Mouse (Mus musculus): ENCODE data around the gene Dek.

The Dek gene

GRCm38 (mm10) chr13:47111185-47111584 is 5.2 kb upstream of the Dek start:
- in situ Hi-C loops (cut with MboI, MseI): no loop called here

- in situ Hi-C loops (cut with MboI, MseI): loop anchor here (10.0 kb wide), 1 partner anchor 1436 kb away; no protein-coding TSS in a partner anchor
Measured at GRCm38 (mm10) chr13:47109239-47109638, 3.2 kb upstream of the Dek start.

- in situ Hi-C loops (cut with MboI, MseI): loop anchor here (10.0 kb wide), 1 partner anchor 1438 kb away; no protein-coding TSS in a partner anchor
Measured at GRCm38 (mm10) chr13:47106580-47106888, 533 bp upstream of the Dek start.

GRCm38 (mm10) chr13:47104856-47105541 is 1.0 kb downstream of the Dek start:
- in situ Hi-C loops (cut with MboI, MseI): loop anchor here (10.0 kb wide), 1 partner anchor 1440 kb away; no protein-coding TSS in a partner anchor

GRCm38 (mm10) chr13:47104146-47104545 is 1.9 kb downstream of the Dek start:
- in situ Hi-C loops (cut with MboI, MseI): loop anchor here (10.0 kb wide), 1 partner anchor 1441 kb away; no protein-coding TSS in a partner anchor

GRCm38 (mm10) chr13:47100587-47100986 is 5.4 kb downstream of the Dek start:
- in situ Hi-C loops (cut with MboI, MseI): loop anchor here (10.0 kb wide), 1 partner anchor 1444 kb away; no protein-coding TSS in a partner anchor

GRCm38 (mm10) chr13:47099265-47099664 is 6.7 kb downstream of the Dek start:
- in situ Hi-C loops (cut with MboI, MseI): loop anchor here (25.0 kb wide), 1 partner anchor 412 kb away; no protein-coding TSS in a partner anchor

- in situ Hi-C loops (cut with MboI, MseI): loop anchor here (25.0 kb wide), 1 partner anchor 409 kb away; no protein-coding TSS in a partner anchor
Measured at GRCm38 (mm10) chr13:47096591-47096990, 9.4 kb downstream of the Dek start.

- in situ Hi-C loops (cut with MboI, MseI): loop anchor here (25.0 kb wide), 1 partner anchor 406 kb away; no protein-coding TSS in a partner anchor
Measured at GRCm38 (mm10) chr13:47093791-47094190, 12.2 kb downstream of the Dek start.

- in situ Hi-C loops (cut with MboI, MseI): loop anchor here (25.0 kb wide), 1 partner anchor 402 kb away; no protein-coding TSS in a partner anchor
Measured at GRCm38 (mm10) chr13:47089271-47089670, 16.7 kb downstream of the Dek start.

GRCm38 (mm10) chr13:47088433-47088832 is 17.6 kb downstream of the Dek start:
- in situ Hi-C loops (cut with MboI, MseI): loop anchor here (25.0 kb wide), 1 partner anchor 401 kb away; no protein-coding TSS in a partner anchor

- in situ Hi-C loops (cut with MboI, MseI): loop anchor here (25.0 kb wide), 1 partner anchor 394 kb away; no protein-coding TSS in a partner anchor
Measured at GRCm38 (mm10) chr13:47080905-47081505, 25.0 kb downstream of the Dek start.

GRCm38 (mm10) chr13:47078799-47079198 is 27.2 kb downstream of the Dek start:
- in situ Hi-C loops (cut with MboI, MseI): loop anchor here (5.0 to 25.0 kb wide), 2 partner anchors 209 to 391 kb away; no protein-coding TSS in a partner anchor

GRCm38 (mm10) chr13:47077367-47077766 is 28.6 kb downstream of the Dek start:
- in situ Hi-C loops (cut with MboI, MseI): loop anchor here (5.0 to 25.0 kb wide), 2 partner anchors 210 to 390 kb away; no protein-coding TSS in a partner anchor

- in situ Hi-C loops (cut with MboI, MseI): loop anchor here (5.0 to 25.0 kb wide), 2 partner anchors 211 to 389 kb away; no protein-coding TSS in a partner anchor
Measured at GRCm38 (mm10) chr13:47076156-47076555, 29.8 kb downstream of the Dek start.

- in situ Hi-C loops (cut with MboI, MseI): no loop called here
Measured at GRCm38 (mm10) chr13:47072484-47072883, 33.5 kb downstream of the Dek start.

GRCm38 (mm10) chr13:47071871-47072270 is 34.1 kb downstream of the Dek start:
- in situ Hi-C loops (cut with MboI, MseI): no loop called here

GRCm38 (mm10) chr13:47070329-47071080 is 35.5 kb downstream of the Dek start:
- in situ Hi-C loops (cut with MboI, MseI): no loop called here

GRCm38 (mm10) chr13:47067001-47067400 is 39.0 kb downstream of the Dek start:
- in situ Hi-C loops (cut with MboI, MseI): loop anchor here (5.0 kb wide), 1 partner anchor 200 kb away; no protein-coding TSS in a partner anchor

- in situ Hi-C loops (cut with MboI, MseI): loop anchor here (5.0 kb wide), 1 partner anchor 201 kb away; no protein-coding TSS in a partner anchor
Measured at GRCm38 (mm10) chr13:47066516-47066915, 39.5 kb downstream of the Dek start.

- in situ Hi-C loops (cut with MboI, MseI): no loop called here
Measured at GRCm38 (mm10) chr13:47063985-47064760, 41.8 kb downstream of the Dek start.
